Mouse (Mus musculus): Measurements from ENCODE around the gene Clca4a. TPM values are rescaled to one million over a fixed set of nuclear protein-coding genes. Genes with fewer than 3 reads are reported as not detected.
"Not testable (repeated sequence)": the region's sequence is repeated elsewhere in the genome, so short reads cannot be mapped to it uniquely, and the experiment has no call there.

Gene Clca4a
- polyA plus RNA-seq, 1 experiment: not detected

DNA sequence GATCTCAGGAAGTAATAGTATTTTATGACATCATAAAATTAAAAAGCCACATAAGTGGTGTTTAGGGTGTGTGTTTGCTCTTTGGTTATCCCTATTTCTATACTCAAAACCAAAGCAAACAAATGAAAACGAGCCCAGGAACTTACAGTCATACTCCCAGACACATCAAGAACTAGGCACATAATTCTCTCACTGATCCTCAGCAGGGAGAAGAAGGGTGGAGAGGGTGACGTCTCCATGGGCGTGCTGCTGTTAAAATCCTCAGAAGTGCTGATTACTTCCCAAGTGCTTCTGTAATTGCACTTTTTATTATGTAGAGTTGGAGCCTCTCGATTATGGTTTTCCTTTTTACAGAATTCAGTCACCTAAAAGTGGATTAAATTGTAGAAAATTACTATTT is 8.8 kb downstream of the Clca4a start:
- DNase-seq (ENCODE audit: low read depth): no peak
- TF ChIP-seq CTCF (IDR thresholded peaks at IDR 0.05; ENCODE audit: borderline replicate concordance, extremely low read depth, insufficient read depth, insufficient read length): no peak
- no peak for TF ChIP-seq POLR2A (IDR thresholded peaks at IDR 0.05; ENCODE audit: borderline replicate concordance, extremely low read depth, insufficient read depth, insufficient read length, poor library complexity, severe bottlenecking)

DNA sequence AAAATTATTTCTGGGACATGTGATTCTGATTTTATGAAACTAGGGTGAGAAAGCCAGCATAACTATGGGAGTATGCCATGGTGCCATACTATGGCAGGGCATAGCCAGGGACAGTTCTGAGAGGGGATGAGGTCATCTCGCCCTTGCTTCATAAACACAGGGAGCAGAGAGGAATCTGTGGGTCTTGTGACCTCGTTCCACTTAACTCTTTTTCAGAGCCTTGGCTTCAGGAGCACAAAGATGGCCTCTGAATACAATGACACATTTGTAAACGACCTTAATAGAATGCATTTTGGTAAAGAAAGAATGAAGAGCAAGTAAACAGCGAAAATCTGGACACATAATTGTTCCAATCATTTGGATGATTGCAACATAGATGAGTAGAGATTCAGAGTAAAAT is 24.0 kb downstream of the Clca4a start:
- TF ChIP-seq POLR2A (IDR thresholded peaks at IDR 0.05; ENCODE audit: borderline replicate concordance, extremely low read depth, insufficient read depth, insufficient read length, poor library complexity, severe bottlenecking): no peak
- TF ChIP-seq CTCF (IDR thresholded peaks at IDR 0.05; ENCODE audit: borderline replicate concordance, extremely low read depth, insufficient read depth, insufficient read length): no peak
- no peak for DNase-seq (ENCODE audit: low read depth)

GRCm38 (mm10) chr3:144947376-144947775 is 27.5 kb downstream of the Clca4a start:
- DNase-seq (ENCODE audit: low read depth): not testable (repeated sequence)

DNA sequence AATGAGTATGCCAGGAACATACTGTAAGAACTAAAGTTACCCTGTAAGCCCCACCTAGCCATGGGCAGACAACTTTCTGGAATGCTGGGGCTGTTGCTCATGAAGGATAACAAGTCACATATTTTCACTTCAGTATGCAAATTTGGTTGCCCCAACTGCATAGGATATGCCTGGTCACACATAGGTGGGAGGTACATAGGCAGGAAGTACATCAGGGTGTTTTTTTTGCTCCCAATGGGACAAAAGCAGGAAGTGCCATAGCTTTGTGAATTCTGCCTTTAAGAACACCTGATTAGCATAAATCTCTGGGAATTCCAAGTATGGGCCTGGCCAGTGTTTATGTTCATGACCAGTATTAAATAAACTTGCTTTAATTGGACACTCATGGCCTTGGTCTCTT is 41.2 kb downstream of the Clca4a start:
- DNase-seq (ENCODE audit: low read depth): not testable (repeated sequence)

- no peak for DNase-seq (ENCODE audit: low read depth)
- TF ChIP-seq CTCF (IDR thresholded peaks at IDR 0.05; ENCODE audit: borderline replicate concordance, extremely low read depth, insufficient read depth, insufficient read length): no peak
- TF ChIP-seq POLR2A (IDR thresholded peaks at IDR 0.05; ENCODE audit: borderline replicate concordance, extremely low read depth, insufficient read depth, insufficient read length, poor library complexity, severe bottlenecking): no peak
Measured at GRCm38 (mm10) chr3:144933011-144933491, 41.8 kb downstream of the Clca4a start.

- TF ChIP-seq CTCF (IDR thresholded peaks at IDR 0.05; ENCODE audit: borderline replicate concordance, extremely low read depth, insufficient read depth, insufficient read length) (no peak), POLR2A (IDR thresholded peaks at IDR 0.05; ENCODE audit: borderline replicate concordance, extremely low read depth, insufficient read depth, insufficient read length, poor library complexity, severe bottlenecking) (no peak)
- DNase-seq (ENCODE audit: low read depth): no peak
Measured at GRCm38 (mm10) chr3:144932335-144932734, 42.5 kb downstream of the Clca4a start, which contains the start of gene Clca4b. Gene Clca4b, minus strand, starts transcription at chr3:144932529.

DNA sequence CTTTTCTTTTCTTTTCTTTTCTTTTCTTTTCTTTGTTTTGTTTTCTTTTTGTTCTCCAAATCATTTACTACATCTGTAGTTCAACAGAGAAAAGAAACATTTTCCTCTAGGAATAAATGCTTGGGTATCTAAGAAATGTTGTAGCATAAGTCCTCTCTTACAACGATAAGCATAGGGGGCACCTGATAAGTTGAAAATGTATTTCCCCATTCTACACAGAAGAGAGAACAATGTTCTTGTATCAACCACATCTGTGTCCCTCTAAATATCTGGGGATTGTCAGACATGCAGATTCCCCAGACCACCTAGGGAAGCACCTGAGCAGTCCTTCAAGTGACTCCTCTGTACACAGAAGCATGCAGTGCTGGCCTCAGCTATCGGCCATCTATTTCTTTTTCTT is 60.8 kb downstream of the Clca4a start:
- no peak for DNase-seq (ENCODE audit: low read depth)
- TF ChIP-seq CTCF (IDR thresholded peaks at IDR 0.05; ENCODE audit: borderline replicate concordance, extremely low read depth, insufficient read depth, insufficient read length) (no peak), POLR2A (IDR thresholded peaks at IDR 0.05; ENCODE audit: borderline replicate concordance, extremely low read depth, insufficient read depth, insufficient read length, poor library complexity, severe bottlenecking) (no peak)

Other genes starting within 250 kb of the Clca4a start
- 0.34 and 0.54 TPM in 2 replicates for gene Clca3a1, start 214.1 kb downstream of the Clca4a start, polyA plus RNA-seq (2012; rRNA removed)
- gene Clca3a2, start 155.6 kb downstream of the Clca4a start, polyA plus RNA-seq (2012; rRNA removed): 0.11 and 0.14 TPM in 2 replicates
- gene Clca3b, start 125.7 kb downstream of the Clca4a start, polyA plus RNA-seq (2012; rRNA removed): not detected in 2 replicates
- not detected in 2 replicates for gene Clca4b, start 42.5 kb downstream of the Clca4a start, polyA plus RNA-seq (2012; rRNA removed)
- 0.04 and 0.05 TPM in 2 replicates for gene Clca1, start 57.7 kb upstream of the Clca4a start, polyA plus RNA-seq (2012; rRNA removed)
- gene Clca2, start 124.4 kb upstream of the Clca4a start, polyA plus RNA-seq (2012; rRNA removed): 0.15 and 0.18 TPM in 2 replicates
- 18.6 and 22.5 TPM in 2 replicates for gene Odf2l, start 143.5 kb upstream of the Clca4a start, polyA plus RNA-seq (2012; rRNA removed)